Mouse (Mus musculus) ES-Bruce4 (cell line): ENCODE data around the gene Mx1. TPM values are rescaled to one million over a fixed set of nuclear protein-coding genes. Genes with fewer than 3 reads are reported as not detected.

ENCODE experiments used
- H3K27ac ChIP-seq: 2 replicates; pipeline ENCODE4 v1.5.1; 2012; ENCODE audit warnings: low read length, inconsistent platforms; ENCODE audit not compliant: insufficient read depth
- H3K27me3 ChIP-seq: 2 replicates; pipeline ENCODE4 v1.6.1; 2012; ENCODE audit warnings: mild to moderate bottlenecking, low read length, inconsistent platforms; ENCODE audit not compliant: control insufficient read depth, poor library complexity, insufficient read depth, severe bottlenecking
- H3K36me3 ChIP-seq: 2 replicates; pipeline ENCODE4 v1.6.1; 2012; ENCODE audit warnings: inconsistent platforms, mild to moderate bottlenecking, low read length, moderate library complexity; ENCODE audit not compliant: control insufficient read depth, poor library complexity, insufficient read depth, severe bottlenecking
- H3K4me1 ChIP-seq: one replicate; pipeline ENCODE4 v1.8.1; 2011; ENCODE audit warnings: low read length; ENCODE audit not compliant: control insufficient read depth, insufficient read depth
- H3K4me3 ChIP-seq: 2 replicates; pipeline ENCODE4 v1.5.1; 2011; ENCODE audit warnings: low read depth, mild to moderate bottlenecking, low read length
- H3K9ac ChIP-seq: 2 replicates; pipeline ENCODE4 v1.6.1; 2012; ENCODE audit warnings: low read depth, mild to moderate bottlenecking, inconsistent platforms; ENCODE audit not compliant: poor library complexity, severe bottlenecking
- H3K9me3 ChIP-seq: replicated peaks from 2 replicates; pipeline ENCODE4 v1.6.1; 2012; ENCODE audit warnings: mild to moderate bottlenecking, low read length, inconsistent platforms; ENCODE audit not compliant: control insufficient read depth, poor library complexity, insufficient read depth, severe bottlenecking
- CTCF ChIP-seq: IDR thresholded peaks from one replicate; pipeline ENCODE4 v1.8.1; 2011; ENCODE audit warnings: low read depth, low read length
- EP300 ChIP-seq: IDR thresholded peaks from 2 replicates; pipeline ENCODE4 v1.6.1; 2011; ENCODE audit warnings: low read depth, low read length; ENCODE audit not compliant: insufficient read depth
- POLR2A ChIP-seq: IDR thresholded peaks from one replicate; pipeline ENCODE4 v1.8.1; 2011; ENCODE audit warnings: low read length; ENCODE audit not compliant: insufficient read depth
- polyA plus RNA-seq: library from polyadenylated mRNA; stranded (reverse); fragments of >200 nt; gene quantifications from 2 replicates; pipeline ENCODE4 v1.2.4, GENCODE M21; 2011; ENCODE audit warnings: low read depth; ENCODE audit not compliant: missing spikeins, insufficient read depth, insufficient read length

The Mx1 gene
- polyA plus RNA-seq, 1 experiment = not detected

DNA sequence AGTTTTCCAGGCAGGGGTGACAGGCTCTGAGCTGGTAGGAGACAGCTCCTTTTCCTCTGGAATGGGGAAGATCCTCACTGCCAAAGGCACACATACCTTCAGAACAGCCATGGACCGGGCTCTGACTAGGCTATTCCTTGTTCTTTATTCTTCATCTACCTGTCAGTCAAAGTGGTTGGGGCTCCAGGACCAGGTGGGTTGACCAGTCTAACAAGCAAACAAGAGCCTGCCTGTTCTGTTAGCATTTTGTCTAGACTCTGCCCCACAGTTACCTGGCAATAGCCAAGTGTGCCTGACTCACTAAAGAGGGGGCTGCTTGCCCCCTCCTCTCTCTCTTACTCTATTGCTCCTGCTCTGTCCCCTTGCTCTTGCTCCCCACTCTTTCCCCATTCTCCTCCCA is 29.7 kb upstream of the Mx1 start:
- H3K9ac ChIP-seq = no peak overlapping the region
- no peaks in the 10 kb centered on the region for H3K36me3 ChIP-seq
- no peaks in the 10 kb centered on the region for H3K27me3 ChIP-seq
- TF ChIP-seq CTCF (no peak), EP300 (no peak), POLR2A (no peak)
- H3K4me3 ChIP-seq = no peak overlapping the region
- H3K9me3 ChIP-seq = no peaks in the 10 kb centered on the region
- no peaks in the 10 kb centered on the region for H3K4me1 ChIP-seq
- no peak overlapping the region for H3K27ac ChIP-seq

DNA sequence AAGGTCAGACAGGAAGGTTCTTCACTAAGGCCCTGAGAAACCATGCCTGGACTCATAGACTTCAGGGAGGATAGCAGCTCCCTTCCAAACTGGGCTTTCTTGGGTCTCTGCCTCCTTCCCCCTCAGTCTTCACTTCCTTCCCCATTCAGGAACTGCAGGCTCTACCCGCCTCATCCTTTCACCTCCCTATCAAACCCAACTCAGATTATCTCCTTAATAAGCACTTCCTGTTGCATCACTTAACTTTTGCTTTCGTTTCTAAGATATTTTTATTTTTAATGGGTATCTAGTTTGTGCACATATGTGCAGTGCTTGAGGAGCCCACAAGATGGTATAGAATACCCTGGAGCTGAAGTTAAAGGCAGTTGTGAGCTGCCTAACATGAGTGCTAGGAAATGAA is 15.9 kb upstream of the Mx1 start:
- TF ChIP-seq CTCF = no peak
- no peak for TF ChIP-seq EP300
- TF ChIP-seq POLR2A = no peak
- Histone ChIP-seq H3K9me3 (no peaks in the 10 kb centered on the region), H3K9ac (no peak overlapping the region), H3K27ac (no peak overlapping the region), H3K27me3 (no peaks in the 10 kb centered on the region), H3K36me3 (no peaks in the 10 kb centered on the region), H3K4me1 (no peaks in the 10 kb centered on the region), H3K4me3 (no peak overlapping the region)

DNA sequence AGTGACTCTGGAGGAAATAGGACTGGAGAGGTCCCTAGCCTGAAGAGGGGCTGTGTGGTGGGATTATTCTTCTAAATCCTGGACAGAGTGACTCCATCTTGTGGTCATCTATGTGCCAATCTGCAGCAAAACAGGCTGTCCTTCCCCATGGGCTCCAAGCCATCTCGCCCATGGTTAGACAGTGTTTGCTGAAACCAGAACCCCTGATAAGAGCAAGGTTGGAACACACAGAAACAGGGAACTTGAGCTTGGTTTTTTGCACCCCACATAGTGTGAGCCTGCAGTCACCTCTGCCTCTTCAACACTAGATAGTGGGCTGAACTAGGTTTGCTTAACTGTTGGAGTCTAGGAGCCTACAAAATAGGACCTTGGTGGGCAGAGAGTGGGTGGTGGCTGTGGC is 13.8 kb upstream of the Mx1 start:
- no peak overlapping the region for H3K27ac ChIP-seq
- no peaks in the 10 kb centered on the region for H3K36me3 ChIP-seq
- no peaks in the 10 kb centered on the region for H3K4me1 ChIP-seq
- H3K9me3 ChIP-seq = no peaks in the 10 kb centered on the region
- TF ChIP-seq POLR2A = no peak
- no peak for TF ChIP-seq CTCF
- TF ChIP-seq EP300 = no peak
- no peaks in the 10 kb centered on the region for H3K27me3 ChIP-seq
- H3K4me3 ChIP-seq = no peak overlapping the region
- H3K9ac ChIP-seq = no peak overlapping the region

DNA sequence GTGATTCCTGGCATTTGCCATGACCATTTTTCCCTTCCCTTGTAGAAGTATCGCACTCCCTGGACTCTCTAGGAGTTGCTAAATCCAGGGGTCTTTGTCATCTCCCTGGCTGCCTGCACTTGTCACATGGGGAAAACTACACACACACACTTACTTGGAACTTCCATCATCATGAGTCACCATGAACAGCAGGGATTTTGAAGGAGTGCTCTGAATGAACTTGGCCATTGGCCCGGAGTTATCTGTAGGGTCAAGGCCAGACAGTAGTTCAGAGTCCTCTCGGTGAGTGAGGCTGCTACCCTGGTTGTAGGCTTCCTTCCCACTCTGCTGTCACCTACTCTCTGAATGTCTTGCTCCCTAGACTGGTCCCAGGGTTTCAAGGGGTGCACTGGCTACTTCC is 12.9 kb upstream of the Mx1 start:
- H3K9me3 ChIP-seq = no peaks in the 10 kb centered on the region
- H3K27ac ChIP-seq = no peak overlapping the region
- H3K4me3 ChIP-seq = no peak overlapping the region
- H3K36me3 ChIP-seq = no peaks in the 10 kb centered on the region
- H3K4me1 ChIP-seq = no peaks in the 10 kb centered on the region
- H3K27me3 ChIP-seq = no peaks in the 10 kb centered on the region
- no peak overlapping the region for H3K9ac ChIP-seq
- no peak for TF ChIP-seq CTCF
- TF ChIP-seq POLR2A = no peak
- no peak for TF ChIP-seq EP300

DNA sequence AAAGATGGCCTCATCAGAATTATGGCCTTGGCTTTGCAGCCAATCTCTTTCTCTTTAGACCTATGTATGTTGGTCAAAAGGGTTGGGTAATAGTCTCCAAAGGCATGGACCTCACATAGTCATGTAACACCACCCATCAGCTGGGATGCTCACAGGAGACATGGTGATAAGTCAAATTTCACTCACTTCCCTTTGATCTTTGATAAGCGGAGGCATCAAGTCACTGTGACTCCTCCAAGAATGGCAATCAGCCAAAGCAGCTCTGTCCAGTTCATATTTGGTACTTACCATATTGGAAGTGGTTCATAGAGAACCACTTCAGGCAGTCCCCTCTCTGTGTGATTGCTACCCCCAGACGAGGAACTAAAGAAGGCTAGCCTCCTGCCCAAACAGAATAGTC is 12.0 kb upstream of the Mx1 start:
- no peaks in the 10 kb centered on the region for H3K4me1 ChIP-seq
- no peak overlapping the region for H3K4me3 ChIP-seq
- TF ChIP-seq EP300 = no peak
- TF ChIP-seq POLR2A = no peak
- TF ChIP-seq CTCF = no peak
- H3K27ac ChIP-seq = no peak overlapping the region
- H3K9ac ChIP-seq = no peak overlapping the region
- no peaks in the 10 kb centered on the region for H3K27me3 ChIP-seq
- H3K9me3 ChIP-seq = no peaks in the 10 kb centered on the region
- no peaks in the 10 kb centered on the region for H3K36me3 ChIP-seq

DNA sequence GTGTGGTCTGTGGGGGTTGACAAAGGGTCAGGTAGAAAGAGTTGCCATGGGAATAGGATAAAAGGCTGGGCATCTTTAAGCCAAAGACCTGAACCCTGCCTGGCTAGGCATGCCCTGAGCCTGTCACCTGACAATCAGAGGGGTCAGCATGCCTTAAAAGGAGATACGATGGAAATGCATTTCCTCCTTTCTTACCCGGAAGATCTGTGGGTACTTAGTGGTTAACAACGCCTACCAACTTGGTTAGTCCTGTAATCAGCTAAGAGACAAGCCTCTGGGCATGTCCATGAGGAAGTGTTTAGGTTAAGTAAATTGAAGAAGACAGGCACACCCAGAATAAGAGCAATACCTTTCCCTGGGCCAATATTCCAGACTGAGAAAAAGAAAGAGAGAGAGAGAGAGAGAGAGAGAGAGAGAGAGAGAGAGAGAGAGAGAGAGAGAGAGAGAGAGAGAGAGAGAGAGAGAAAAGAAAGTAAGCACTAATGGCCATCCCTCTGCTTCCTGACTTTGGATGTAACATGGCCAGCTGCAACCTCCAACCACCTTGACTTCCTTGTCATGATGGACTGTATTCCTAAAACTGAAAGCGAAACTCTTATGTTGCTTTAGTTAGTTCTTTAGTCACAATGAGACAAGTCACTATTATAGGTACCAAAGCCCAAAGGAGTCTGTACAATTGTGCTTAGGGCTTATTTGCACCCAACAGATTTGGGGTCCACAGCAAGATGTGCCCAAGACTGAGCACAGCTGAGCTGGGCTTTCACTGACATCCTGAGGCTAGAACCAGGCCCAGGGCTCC is 5.5 kb upstream of the Mx1 start:
- H3K4me1 ChIP-seq = no peaks in the 10 kb centered on the region
- no peaks in the 10 kb centered on the region; the same call in 1 of the 2 replicates for H3K27me3 ChIP-seq
- H3K36me3 ChIP-seq = no peaks in the 10 kb centered on the region
- no peak overlapping the region for H3K9ac ChIP-seq
- H3K27ac ChIP-seq = no peak overlapping the region
- H3K9me3 ChIP-seq = no peaks in the 10 kb centered on the region
- no peak overlapping the region for H3K4me3 ChIP-seq
- no peak for TF ChIP-seq POLR2A
- no peak for TF ChIP-seq EP300
- TF ChIP-seq CTCF = no peak
